Mouse (Mus musculus): ENCODE data around the gene Plpp6. TPM values are rescaled to one million over a fixed set of nuclear protein-coding genes. Genes with fewer than 3 reads are reported as not detected.

Gene Plpp6
- polyA plus RNA-seq (2015; fragmentation: Nextera tagmentation; extraction: Ambion mirVana) = 7.1 and 7.8 TPM in 2 replicates

DNA sequence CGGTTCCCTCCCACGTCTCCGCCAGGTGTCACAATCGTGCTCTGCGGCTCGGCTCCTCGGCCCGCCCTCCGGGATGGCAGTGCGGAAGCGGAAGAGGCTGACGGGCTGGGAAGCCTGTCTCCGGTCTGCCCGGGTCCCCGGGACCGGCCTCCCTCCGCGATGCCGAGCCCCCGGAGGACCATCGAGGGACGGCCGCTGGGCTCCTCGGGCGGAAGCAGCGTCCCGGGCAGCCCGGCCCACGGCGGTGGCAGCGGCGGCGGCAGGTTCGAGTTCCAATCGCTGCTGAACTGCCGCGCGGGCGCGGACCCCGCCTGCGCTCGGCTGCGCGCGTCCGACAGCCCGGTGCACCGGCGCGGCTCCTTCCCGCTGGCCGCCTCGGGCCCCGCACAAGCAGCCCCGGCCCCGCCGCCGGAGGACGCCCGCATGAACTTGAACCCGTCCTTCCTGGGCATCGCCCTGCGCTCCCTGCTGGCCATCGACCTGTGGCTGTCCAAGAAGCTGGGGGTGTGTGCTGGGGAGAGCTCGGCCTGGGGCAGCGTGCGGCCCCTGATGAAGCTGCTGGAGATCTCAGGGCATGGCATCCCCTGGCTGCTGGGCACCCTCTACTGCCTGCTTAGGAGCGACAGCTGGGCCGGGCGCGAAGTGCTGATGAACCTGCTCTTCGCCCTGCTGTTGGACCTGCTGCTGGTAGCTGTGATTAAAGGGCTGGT is at the start of gene Plpp6:
Gene Plpp6, plus strand, starts transcription at position 112 of the 710 bp plus-strand sequence.

DNA sequence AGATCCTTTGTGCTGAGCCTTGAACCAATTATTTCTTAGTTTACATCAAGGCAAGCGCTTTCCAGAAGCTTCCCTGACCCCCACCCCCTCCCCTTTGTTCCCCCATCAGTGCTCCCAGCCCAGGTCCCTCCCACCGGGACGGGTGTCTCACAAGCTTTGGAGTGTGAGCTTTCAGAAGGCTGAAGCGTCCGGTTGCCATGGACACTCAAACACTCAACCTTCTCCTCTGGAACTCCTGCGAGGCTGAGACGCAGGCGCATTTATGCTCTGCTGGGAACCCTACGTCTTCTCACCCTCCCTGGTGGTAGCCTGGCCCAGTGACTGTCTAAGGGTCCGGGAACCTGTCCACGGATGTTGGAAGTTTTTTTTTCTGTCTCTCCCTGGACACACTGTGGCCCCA is 3.9 kb downstream of the Plpp6 start, which contains the start of gene 4430402I18Rik:
Gene 4430402I18Rik, minus strand, starts transcription at position 149 of the 400 bp plus-strand sequence.

DNA sequence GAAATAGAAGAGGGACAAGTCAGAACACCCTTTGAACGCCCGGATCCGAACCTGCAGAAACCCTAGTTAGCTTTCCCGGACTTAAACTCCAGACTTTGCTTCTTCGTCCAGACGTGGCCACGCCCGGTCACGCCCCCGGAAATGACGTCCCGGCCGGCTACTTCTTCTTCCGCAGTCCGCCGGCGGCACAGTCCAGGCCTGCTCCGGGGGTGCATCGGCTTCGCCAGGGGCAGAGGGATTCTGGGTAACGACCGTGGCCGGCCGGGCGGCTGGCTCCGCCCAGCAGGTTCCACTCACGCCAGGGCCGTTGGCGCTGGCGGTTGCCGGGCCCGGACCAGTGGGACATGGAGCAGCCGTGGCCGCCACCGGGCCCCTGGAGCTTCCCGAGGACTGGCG is 26.4 kb downstream of the Plpp6 start, which contains the start of gene Cdc37l1:
Gene Cdc37l1, plus strand, starts transcription at position 159 of the 396 bp plus-strand sequence.

Other genes starting within 250 kb of the Plpp6 start
- gene Slc1a1, start 128.9 kb upstream of the Plpp6 start, polyA plus RNA-seq (2015; fragmentation: Nextera tagmentation; extraction: Ambion mirVana) = 9.2 and 16.2 TPM in 2 replicates
- gene 4430402I18Rik, start 3.8 kb downstream of the Plpp6 start, polyA plus RNA-seq (2015; fragmentation: Nextera tagmentation; extraction: Ambion mirVana) = 0.85 and 1.1 TPM in 2 replicates
- gene Cdc37l1, start 26.4 kb downstream of the Plpp6 start, polyA plus RNA-seq (2015; fragmentation: Nextera tagmentation; extraction: Ambion mirVana) = 27.6 and 31.8 TPM in 2 replicates
- 114 and 127 TPM in 2 replicates for gene Ak3, start 84.0 kb downstream of the Plpp6 start, polyA plus RNA-seq (2015; fragmentation: Nextera tagmentation; extraction: Ambion mirVana)
- 29.6 and 34.7 TPM in 2 replicates for gene Rcl1, start 137.4 kb downstream of the Plpp6 start, polyA plus RNA-seq (2015; fragmentation: Nextera tagmentation; extraction: Ambion mirVana)